Mouse (Mus musculus): ENCODE results near the gene Prdx3. TPM values are rescaled to one million over a fixed set of nuclear protein-coding genes. Genes with fewer than 3 reads are reported as not detected.

The Prdx3 gene
- polyA plus RNA-seq, 1 experiment = 105 TPM

- no peaks in the 10 kb centered on the region for H3K27me3 ChIP-seq (ENCODE audit: control insufficient read depth, insufficient read depth, insufficient read length)
- no peak overlapping the region for H3K4me3 ChIP-seq
- TF ChIP-seq POLR2AphosphoS2 (IDR thresholded peaks at IDR 0.05; ENCODE audit: insufficient read length, low read depth) (no peak), MYOG (IDR thresholded peaks at IDR 0.05; ENCODE audit: control insufficient read depth in 1 of 3, insufficient read depth in 1 of 3, insufficient read length in 2 of 3, low read depth in 2 of 3) (no peak), E2F4 (IDR thresholded peaks at IDR 0.05; ENCODE audit: insufficient read depth) (no peak), REST (IDR thresholded peaks at IDR 0.05; ENCODE audit: insufficient read depth, insufficient read length) (no peak), POLR2A (IDR thresholded peaks at IDR 0.05; ENCODE audit: insufficient read length, low read depth) (no peak), MYOD1 (IDR thresholded peaks at IDR 0.05; ENCODE audit: control insufficient read depth in 1 of 3, insufficient read length in 2 of 3, low read depth in 2 of 3) (no peak), CEBPB (IDR thresholded peaks at IDR 0.05; ENCODE audit: insufficient read depth, poor library complexity, severe bottlenecking) (no peak), TCF3 (IDR thresholded peaks at IDR 0.05; ENCODE audit: insufficient read length, low read depth) (no peak), USF1 (IDR thresholded peaks at IDR 0.05; ENCODE audit: low read depth) (no peak), TCF12 (IDR thresholded peaks at IDR 0.05; ENCODE audit: insufficient read depth, poor library complexity, severe bottlenecking) (no peak), SRF (IDR thresholded peaks at IDR 0.05; ENCODE audit: control insufficient read depth, insufficient read length, low read depth) (no peak), MAX (IDR thresholded peaks at IDR 0.05; ENCODE audit: low read depth) (no peak)
- peaks cover 6% of the 10 kb centered on the region for H3K36me3 ChIP-seq (ENCODE audit: control insufficient read depth, insufficient read depth)
- H3ac ChIP-seq (ENCODE audit: control insufficient read depth, insufficient read length) = no peak overlapping the region
- no peaks in the 10 kb centered on the region for H3K79me2 ChIP-seq (ENCODE audit: control insufficient read depth, insufficient read depth)
- H3K4me2 ChIP-seq (ENCODE audit: low read depth) = no peak overlapping the region
Measured at GRCm38 (mm10) chr19:60845731-60846130, 28.6 kb downstream of the Prdx3 start.

GRCm38 (mm10) chr19:60843324-60843723 lies 31.0 kb downstream of the Prdx3 start:
- no peak overlapping the region for H3K4me2 ChIP-seq (ENCODE audit: low read depth)
- H3ac ChIP-seq (ENCODE audit: control insufficient read depth, insufficient read length) = no peak overlapping the region
- H3K36me3 ChIP-seq (ENCODE audit: control insufficient read depth, insufficient read depth) = peaks cover 6% of the 10 kb centered on the region
- TF ChIP-seq TCF12 (IDR thresholded peaks at IDR 0.05; ENCODE audit: insufficient read depth, poor library complexity, severe bottlenecking) (no peak), REST (IDR thresholded peaks at IDR 0.05; ENCODE audit: insufficient read depth, insufficient read length) (no peak), MYOD1 (IDR thresholded peaks at IDR 0.05; ENCODE audit: control insufficient read depth in 1 of 3, insufficient read length in 2 of 3, low read depth in 2 of 3) (no peak), CEBPB (IDR thresholded peaks at IDR 0.05; ENCODE audit: insufficient read depth, poor library complexity, severe bottlenecking) (no peak), SRF (IDR thresholded peaks at IDR 0.05; ENCODE audit: control insufficient read depth, insufficient read length, low read depth) (no peak), E2F4 (IDR thresholded peaks at IDR 0.05; ENCODE audit: insufficient read depth) (no peak), TCF3 (IDR thresholded peaks at IDR 0.05; ENCODE audit: insufficient read length, low read depth) (no peak), MYOG (IDR thresholded peaks at IDR 0.05; ENCODE audit: control insufficient read depth in 1 of 3, insufficient read depth in 1 of 3, insufficient read length in 2 of 3, low read depth in 2 of 3) (no peak), POLR2AphosphoS2 (IDR thresholded peaks at IDR 0.05; ENCODE audit: insufficient read length, low read depth) (no peak), MAX (IDR thresholded peaks at IDR 0.05; ENCODE audit: low read depth) (no peak), POLR2A (IDR thresholded peaks at IDR 0.05; ENCODE audit: insufficient read length, low read depth) (no peak), USF1 (IDR thresholded peaks at IDR 0.05; ENCODE audit: low read depth) (no peak)
- no peaks in the 10 kb centered on the region for H3K27me3 ChIP-seq (ENCODE audit: control insufficient read depth, insufficient read depth, insufficient read length)
- H3K79me2 ChIP-seq (ENCODE audit: control insufficient read depth, insufficient read depth) = no peaks in the 10 kb centered on the region
- H3K4me3 ChIP-seq = no peak overlapping the region

- Histone ChIP-seq H3K79me2 (ENCODE audit: control insufficient read depth, insufficient read depth) (no peaks in the 10 kb centered on the region), H3K36me3 (ENCODE audit: control insufficient read depth, insufficient read depth) (peaks cover 36% of the 10 kb centered on the region), H3K4me2 (ENCODE audit: low read depth) (no peak overlapping the region), H3ac (ENCODE audit: control insufficient read depth, insufficient read length) (no peak overlapping the region), H3K4me3 (no peak overlapping the region), H3K27me3 (ENCODE audit: control insufficient read depth, insufficient read depth, insufficient read length) (no peaks in the 10 kb centered on the region)
- TF ChIP-seq TCF12 (IDR thresholded peaks at IDR 0.05; ENCODE audit: insufficient read depth, poor library complexity, severe bottlenecking) = no peak
- TF ChIP-seq MAX (IDR thresholded peaks at IDR 0.05; ENCODE audit: low read depth) = no peak
- TF ChIP-seq SRF (IDR thresholded peaks at IDR 0.05; ENCODE audit: control insufficient read depth, insufficient read length, low read depth) = no peak
Measured at GRCm38 (mm10) chr19:60837747-60838146, 36.6 kb downstream of the Prdx3 start.

- no peak overlapping the region for H3K4me2 ChIP-seq (ENCODE audit: low read depth)
- H3K79me2 ChIP-seq (ENCODE audit: control insufficient read depth, insufficient read depth) = no peaks in the 10 kb centered on the region
- peaks cover 21% of the 10 kb centered on the region for H3K36me3 ChIP-seq (ENCODE audit: control insufficient read depth, insufficient read depth)
- no peak overlapping the region for H3ac ChIP-seq (ENCODE audit: control insufficient read depth, insufficient read length)
- no peaks in the 10 kb centered on the region for H3K27me3 ChIP-seq (ENCODE audit: control insufficient read depth, insufficient read depth, insufficient read length)
- H3K4me3 ChIP-seq = no peak overlapping the region
- no peak for TF ChIP-seq REST (IDR thresholded peaks at IDR 0.05; ENCODE audit: insufficient read depth, insufficient read length)
- TF ChIP-seq USF1 (IDR thresholded peaks at IDR 0.05; ENCODE audit: low read depth) = no peak
- TF ChIP-seq E2F4 (IDR thresholded peaks at IDR 0.05; ENCODE audit: insufficient read depth) = no peak
- no peak for TF ChIP-seq TCF12 (IDR thresholded peaks at IDR 0.05; ENCODE audit: insufficient read depth, poor library complexity, severe bottlenecking)
- TF ChIP-seq POLR2A (IDR thresholded peaks at IDR 0.05; ENCODE audit: insufficient read length, low read depth) = no peak
- no peak for TF ChIP-seq POLR2AphosphoS2 (IDR thresholded peaks at IDR 0.05; ENCODE audit: insufficient read length, low read depth)
- no peak for TF ChIP-seq TCF3 (IDR thresholded peaks at IDR 0.05; ENCODE audit: insufficient read length, low read depth)
Measured at GRCm38 (mm10) chr19:60818677-60819076, 55.7 kb downstream of the Prdx3 start.

Other genes with a start within 250 kb of the Prdx3 start
- gene Nanos1, start 118.6 kb downstream of the Prdx3 start, polyA plus RNA-seq (2012; fragmentation: generic; extraction: Trizol) = 0.38 TPM
- gene Eif3a, start 83.9 kb downstream of the Prdx3 start, polyA plus RNA-seq (2012; fragmentation: generic; extraction: Trizol) = 67.9 TPM
- gene Fam45a, start 63.0 kb downstream of the Prdx3 start, polyA plus RNA-seq (2012; fragmentation: generic; extraction: Trizol) = 13.4 TPM
- gene Sfxn4, start 13.1 kb downstream of the Prdx3 start, polyA plus RNA-seq (2012; fragmentation: generic; extraction: Trizol) = 2.7 TPM
- gene Grk5, start 15.2 kb upstream of the Prdx3 start, polyA plus RNA-seq (2012; fragmentation: generic; extraction: Trizol) = 4.0 TPM

Data from myocyte (in vitro differentiated cells).